Comparison of ENCODE assay signal across 16 mouse cellular contexts in genomic region chr7:141584048-141584841, GRCm38 (mm10). TPM values are rescaled to one million over a fixed set of nuclear protein-coding genes. Genes with fewer than 3 reads are reported as not detected.
DNase-seq lines count a peak whose midpoint lies in the region; ATAC-seq and TF ChIP-seq lines count a peak whose summit lies in the region.
"Had no signal": no experiment of that assay in that cellular context is flagged by ENCODE, and none has a peak within 500 bp of the region (broad histone marks: within the 10 kb centered on the region; RNA-seq: fewer than 3 reads in every experiment).

No protein-coding gene starts in this region.

- H3K9ac ChIP-seq in liver, embryonic 16.5 days (ENCODE audit: low read depth, low read length): peak overlapping the region; percentile 62; the same call in 1 of the 2 replicates
- no peak overlapping the region for H3K9ac ChIP-seq in hindbrain, embryonic 16.5 days (ENCODE audit: low read depth, low read length)
- H3K9ac ChIP-seq: heart, embryonic 15.5 days; hindbrain, embryonic 14.5 days; lung, embryonic 15.5 days had no signal

- peak overlapping the region; percentile 68 for H3K4me2 ChIP-seq in liver, embryonic 16.5 days (ENCODE audit: low read depth, low read length)
- H3K4me2 ChIP-seq in hindbrain, embryonic 16.5 days (ENCODE audit: low read length): no peak overlapping the region
- H3K4me2 ChIP-seq: heart, embryonic 15.5 days; hindbrain, embryonic 14.5 days; lung, embryonic 15.5 days had no signal

- no peak overlapping the region for H3K4me3 ChIP-seq in left cerebral cortex, adult 2 months
- H3K4me3 ChIP-seq in liver, embryonic 16.5 days (ENCODE audit: low read depth, low read length): no peak overlapping the region
- H3K4me3 ChIP-seq in hindbrain, embryonic 16.5 days (ENCODE audit: low read length): no peak overlapping the region
- H3K4me3 ChIP-seq: heart, embryonic 15.5 days; lung, embryonic 15.5 days; midbrain, embryonic 10.5 days had no signal

- no peak overlapping the region for H3K27ac ChIP-seq in left cerebral cortex, adult 2 months
- peak overlapping the region; percentile 98 for H3K27ac ChIP-seq in liver, embryonic 16.5 days (ENCODE audit: low read length)
- no peak overlapping the region for H3K27ac ChIP-seq in hindbrain, embryonic 16.5 days (ENCODE audit: low read depth, low read length)
- H3K27ac ChIP-seq: heart, embryonic 15.5 days; hindbrain, embryonic 14.5 days; lung, embryonic 15.5 days; midbrain, embryonic 10.5 days had no signal

- peak; percentile 28 for DNase-seq in CD4-positive, CD25-positive, alpha-beta regulatory T cell, adult 2 months (ENCODE audit: low read depth, low spot score)
- no peak for DNase-seq in left cerebral cortex, adult 2 months (ENCODE audit: extremely low spot score in 1 of 2, low spot score in 2 of 2)
- DNase-seq in left cerebral cortex, adult 8-10 months (ENCODE audit: low spot score in 2 of 2): no peak
- peak; percentile 44 for DNase-seq in ZHBTc4 (ENCODE audit: low read depth, low spot score)
- no peak for DNase-seq in thymus, adult 18-20 months
- DNase-seq: adrenal gland, postnatal 25 days; cerebellum, adult 11 months had no signal

- TF ChIP-seq CTCF in left cerebral cortex, adult 2 months (IDR thresholded peaks at IDR 0.05): peak; percentile 12; the same call in 1 of the 2 replicates

- no peak for ATAC-seq in CD4-positive, CD25-positive, alpha-beta regulatory T cell, adult 4 months
- no peak for ATAC-seq in liver, embryonic 16.5 days (ENCODE audit: low read depth)
- no peak for ATAC-seq in hindbrain, embryonic 16.5 days
- ATAC-seq: forebrain, embryonic 14.5 days; Patski had no signal

- intact Hi-C loops in left cerebral cortex, adult 2 months (cut with DNase I): no loop called here

- WGBS in liver, embryonic 16.5 days (ENCODE audit: insufficient replicate concordance): 82% methylated on average over 4 of the region's 5 CpGs
- 91% methylated on average over 4 of the region's 5 CpGs for WGBS in hindbrain, embryonic 16.5 days

- no peaks in the 10 kb centered on the region for H3K9me3 ChIP-seq in liver, embryonic 16.5 days (replicated peaks; ENCODE audit: control insufficient read depth, low read length)
- no peaks in the 10 kb centered on the region for H3K9me3 ChIP-seq in hindbrain, embryonic 16.5 days (ENCODE audit: control insufficient read depth, low read length)
- H3K9me3 ChIP-seq: heart, embryonic 15.5 days; lung, embryonic 15.5 days; midbrain, embryonic 10.5 days had no signal

- peaks cover 10% of the 10 kb centered on the region for H3K36me3 ChIP-seq in liver, embryonic 16.5 days (ENCODE audit: control insufficient read depth, insufficient read depth)
- peaks cover 5% of the 10 kb centered on the region; the same call in 1 of the 2 replicates for H3K36me3 ChIP-seq in hindbrain, embryonic 16.5 days (ENCODE audit: control insufficient read depth, insufficient read depth, low read length)

- H3K27me3 ChIP-seq in liver, embryonic 16.5 days (ENCODE audit: control insufficient read depth, insufficient read depth, low read depth, low read length): no peaks in the 10 kb centered on the region
- H3K27me3 ChIP-seq in hindbrain, embryonic 16.5 days (replicated peaks; ENCODE audit: control insufficient read depth, insufficient read depth, low read length): no peaks in the 10 kb centered on the region
- H3K27me3 ChIP-seq: heart, embryonic 15.5 days; lung, embryonic 15.5 days; Patski had no signal

- H3K4me1 ChIP-seq in liver, embryonic 16.5 days (ENCODE audit: control insufficient read depth, low read depth, low read length): peaks cover 78% of the 10 kb centered on the region
- no peaks in the 10 kb centered on the region for H3K4me1 ChIP-seq in hindbrain, embryonic 16.5 days (ENCODE audit: control insufficient read depth, insufficient read depth, low read depth, low read length)
- H3K4me1 ChIP-seq: heart, embryonic 15.5 days; lung, embryonic 15.5 days; midbrain, embryonic 10.5 days had no signal

RNA-seq across cellular contexts. Expression of gene Ap2a2, which starts 22.3 kb away (rescaled TPM):
- polyA plus RNA-seq in CD4-positive, CD25-positive, alpha-beta regulatory T cell, adult 4 months (2017; shearing (Covaris generic)): 10 to 100 TPM; 16.6 to 17.1 TPM
- total RNA-seq in left cerebral cortex, adult 2 months (2021): 100 to 1,000 TPM; 191 to 201 TPM
- total RNA-seq in left cerebral cortex, adult 8-10 months (2022): 100 to 1,000 TPM; 188 to 206 (median 202) TPM
- 66.7 and 70.7 TPM in 2 replicates for polyA plus RNA-seq in liver, embryonic 16.5 days (2015; fragmentation: Nextera tagmentation; extraction: Ambion mirVana)
- 118 and 136 TPM in 2 replicates for polyA plus RNA-seq in hindbrain, embryonic 16.5 days (2015; fragmentation: Nextera tagmentation; extraction: Ambion mirVana)

RNA-seq across cellular contexts. Expression of gene Chid1, which starts 44.6 kb away (rescaled TPM):
- 10 to 100 TPM; 21.9 to 23.4 TPM for polyA plus RNA-seq in CD4-positive, CD25-positive, alpha-beta regulatory T cell, adult 4 months (2017; shearing (Covaris generic))
- total RNA-seq in left cerebral cortex, adult 2 months (2021): 10 to 100 TPM; 59.2 to 72.0 TPM
- 10 to 100 TPM; 66.8 to 72.6 (median 69.2) TPM for total RNA-seq in left cerebral cortex, adult 8-10 months (2022)
- 25.3 and 26.6 TPM in 2 replicates for polyA plus RNA-seq in liver, embryonic 16.5 days (2015; fragmentation: Nextera tagmentation; extraction: Ambion mirVana)
- 54.4 and 56.7 TPM in 2 replicates for polyA plus RNA-seq in hindbrain, embryonic 16.5 days (2015; fragmentation: Nextera tagmentation; extraction: Ambion mirVana)

Comparison
In these comparisons a context has a peak if more than half of its experiments do, and no peak if none do; other contexts are left out.
1. DNase-seq: peak in CD4-positive, CD25-positive, alpha-beta regulatory T cell, adult 2 months (single experiment) and ZHBTc4 (single experiment); none in left cerebral cortex, adult 2 months (0 of 2), left cerebral cortex, adult 8-10 months (0 of 2) and thymus, adult 18-20 months (0 of 2).